Mouse (Mus musculus) central nervous system, embryonic 14 days (tissue): ENCODE measurements around the gene Skap2. TPM values are rescaled to one million over a fixed set of nuclear protein-coding genes. Genes with fewer than 3 reads are reported as not detected.

Experiments
- polyA plus RNA-seq: library from polyadenylated mRNA; depleted of rRNA; stranded (reverse); fragments of >200 nt; gene quantifications from 2 replicates; pipeline ENCODE4 v1.2.3, GENCODE M21; 2012; rRNA removed

Skap2 gene
- polyA plus RNA-seq: 9.4 and 11.9 TPM in 2 replicates

GRCm38 (mm10) chr6:52012409-52013244 lies at the start of gene Skap2:
Skap2 (minus strand) TSS chr6:52012549.

Other genes with a start within 250 kb of the Skap2 start
- gene Hoxa1, start 145.8 kb upstream of the Skap2 start, polyA plus RNA-seq: 0.59 and 1.3 TPM in 2 replicates
- gene Hoxa2, start 152.3 kb upstream of the Skap2 start, polyA plus RNA-seq: 7.4 and 16.1 TPM in 2 replicates
- 0.42 and 0.73 TPM in 2 replicates for gene 5730596B20Rik, start 164.9 kb upstream of the Skap2 start, polyA plus RNA-seq
- gene Hoxa4, start 179.2 kb upstream of the Skap2 start, polyA plus RNA-seq: 9.9 and 13.7 TPM in 2 replicates
- gene Hoxa5, start 192.0 kb upstream of the Skap2 start, polyA plus RNA-seq: 44.2 and 47.7 TPM in 2 replicates
- gene Hoxa6, start 196.2 kb upstream of the Skap2 start, polyA plus RNA-seq: 2.6 and 4.3 TPM in 2 replicates
- gene Hoxa3, start 200.8 kb upstream of the Skap2 start, polyA plus RNA-seq: 8.3 and 13.2 TPM in 2 replicates
- gene Gm28308, start 200.8 kb upstream of the Skap2 start, polyA plus RNA-seq: 0.10 and 0.41 TPM in 2 replicates
- 0.40 and 5.8 TPM in 2 replicates for gene Hoxa7, start 209.3 kb upstream of the Skap2 start, polyA plus RNA-seq
- gene Hoxa9, start 218.5 kb upstream of the Skap2 start, polyA plus RNA-seq: 1.4 TPM in 1 of 2 replicates, not detected in the other
- gene Hoxa10, start 228.3 kb upstream of the Skap2 start, polyA plus RNA-seq: 0.04 TPM in 1 of 2 replicates, not detected in the other
- not detected in 2 replicates for gene Hoxa11, start 233.3 kb upstream of the Skap2 start, polyA plus RNA-seq
- not detected in 2 replicates for gene Hoxa13, start 248.3 kb upstream of the Skap2 start, polyA plus RNA-seq